Mouse (Mus musculus) common myeloid progenitor, adult 5-6 weeks (primary cell): ENCODE measurements around the gene Zfp322a. TPM values are rescaled to one million over a fixed set of nuclear protein-coding genes. Genes with fewer than 3 reads are reported as not detected.
A peak's percentile ranks its signal among the peaks of the same experiment; 100 is the strongest.
"Not testable (repeated sequence)": the region's sequence is repeated elsewhere in the genome, so short reads cannot be mapped to it uniquely, and the experiment has no call there.

Experiments
- ATAC-seq: replicated peaks from 2 replicates; pipeline ENCODE4 v1.8.0; 2016; ENCODE audit warnings: low read depth, mild to moderate bottlenecking, moderate TSS enrichment, inconsistent platforms; ENCODE audit not compliant: poor library complexity, severe bottlenecking
- total RNA-seq: library from RNA; stranded (forward); fragments of 200-1000, 187-1606 nt; gene quantifications from 2 replicates; pipeline ENCODE4 v1.2.3, GENCODE M21; 2017

The Zfp322a gene
- total RNA-seq, 1 experiment from 2014 or later = 57.3 TPM

- ATAC-seq = not testable (repeated sequence)
These were observed 14.5 kb downstream of the Zfp322a start for GRCm38 (mm10) chr13:23354541-23354940.

- ATAC-seq = no peak
These were observed 51.6 kb downstream of the Zfp322a start for GRCm38 (mm10) chr13:23317305-23317889.

- ATAC-seq = no peak
These were observed 55.9 kb downstream of the Zfp322a start for GRCm38 (mm10) chr13:23312909-23313669.

- no peak for ATAC-seq
These were observed 59.0 kb downstream of the Zfp322a start for GRCm38 (mm10) chr13:23310036-23310435.

GRCm38 (mm10) chr13:23309495-23310011, 59.5 kb downstream of the Zfp322a start:
- 0 out of 2 replicates have a peak, but pooled peaks have one; percentile 24 for ATAC-seq

GRCm38 (mm10) chr13:23308639-23309307, 60.2 kb downstream of the Zfp322a start:
- not testable (repeated sequence) for ATAC-seq

GRCm38 (mm10) chr13:23307069-23307814, 61.8 kb downstream of the Zfp322a start:
- ATAC-seq = 0 out of 2 replicates have a peak, but pooled peaks have one; percentile 21

GRCm38 (mm10) chr13:23306707-23307068, 62.3 kb downstream of the Zfp322a start:
- no peak for ATAC-seq

Other genes starting within 250 kb of the Zfp322a start
- not detected in 2 replicates for gene Vmn1r218, start 236.1 kb downstream of the Zfp322a start, total RNA-seq
- not detected in 2 replicates for gene Vmn1r219, start 209.9 kb downstream of the Zfp322a start, total RNA-seq
- not detected in 2 replicates for gene Vmn1r220, start 181.2 kb downstream of the Zfp322a start, total RNA-seq
- not detected in 2 replicates for gene Vmn1r221, start 155.1 kb downstream of the Zfp322a start, total RNA-seq
- not detected in 2 replicates for gene Vmn1r222, start 133.3 kb downstream of the Zfp322a start, total RNA-seq
- not detected in 2 replicates for gene Vmn1r223, start 122.1 kb downstream of the Zfp322a start, total RNA-seq
- gene Abt1, start 54.7 kb upstream of the Zfp322a start, total RNA-seq = 14.7 and 15.6 TPM in 2 replicates
- gene Btn1a1, start 96.7 kb upstream of the Zfp322a start, total RNA-seq = not detected in 2 replicates
- not detected in 2 replicates for gene Btn2a2, start 119.6 kb upstream of the Zfp322a start, total RNA-seq
- 1,499 and 1,774 TPM in 2 replicates for gene Hist1h4h, start 161.8 kb upstream of the Zfp322a start, total RNA-seq
- 1,142 and 1,285 TPM in 2 replicates for gene Hist1h2af, start 164.7 kb upstream of the Zfp322a start, total RNA-seq
- 199 and 205 TPM in 2 replicates for gene Hist1h3g, start 166.2 kb upstream of the Zfp322a start, total RNA-seq
- 91.4 and 108 TPM in 2 replicates for gene Hist1h2bh, start 174.2 kb upstream of the Zfp322a start, total RNA-seq
- 186 and 196 TPM in 2 replicates for gene Hist1h3f, start 174.8 kb upstream of the Zfp322a start, total RNA-seq
- 2,800 and 2,993 TPM in 2 replicates for gene Hist1h4f, start 182.4 kb upstream of the Zfp322a start, total RNA-seq
- gene Hist1h1d, start 184.1 kb upstream of the Zfp322a start, total RNA-seq = 92.5 and 96.4 TPM in 2 replicates
- gene Hist1h3e, start 193.2 kb upstream of the Zfp322a start, total RNA-seq = 574 and 671 TPM in 2 replicates
- gene Hist1h2ae, start 202.0 kb upstream of the Zfp322a start, total RNA-seq = 336 and 401 TPM in 2 replicates
- 1,313 and 1,586 TPM in 2 replicates for gene Hist1h2bg, start 202.2 kb upstream of the Zfp322a start, total RNA-seq
- gene Hist1h2bf, start 205.0 kb upstream of the Zfp322a start, total RNA-seq = 558 and 569 TPM in 2 replicates
- gene Hist1h2ad, start 205.2 kb upstream of the Zfp322a start, total RNA-seq = 127 and 293 TPM in 2 replicates
- gene Hist1h3d, start 206.6 kb upstream of the Zfp322a start, total RNA-seq = 98.2 and 137 TPM in 2 replicates
- gene Hist1h4d, start 212.4 kb upstream of the Zfp322a start, total RNA-seq = 1,514 and 1,667 TPM in 2 replicates